Mouse (Mus musculus) heart, embryonic 10.5 days (tissue): ENCODE results near the gene Prpf38a. TPM values are rescaled to one million over a fixed set of nuclear protein-coding genes. Genes with fewer than 3 reads are reported as not detected.
A peak's percentile ranks its signal among the peaks of the same experiment; 100 is the strongest.

Experiments used
- DNase-seq: peaks from one replicate; pipeline ENCODE4 v3.0.0-alpha.2; 2017; ENCODE audit warnings: low spot score
- H3K27ac ChIP-seq: fragments of 300-500 bp; sonication (generic); 2 replicates; pipeline ENCODE4 v1.5.1; 2016; ENCODE audit warnings: mild to moderate bottlenecking
- H3K27me3 ChIP-seq: fragments of 300-500 bp; sonication (generic); 2 replicates; pipeline ENCODE4 v1.6.1; 2016; ENCODE audit warnings: mild to moderate bottlenecking; ENCODE audit not compliant: poor library complexity, insufficient read depth, severe bottlenecking
- H3K36me3 ChIP-seq: fragments of 300-500 bp; sonication (generic); 2 replicates; pipeline ENCODE4 v1.6.1; 2016; ENCODE audit warnings: mild to moderate bottlenecking, moderate library complexity
- H3K4me1 ChIP-seq: fragments of 300-500 bp; sonication (generic); 2 replicates; pipeline ENCODE4 v1.6.1; 2016; ENCODE audit warnings: mild to moderate bottlenecking
- H3K4me3 ChIP-seq: fragments of 300-500 bp; sonication (generic); 2 replicates; pipeline ENCODE4 v1.5.1; 2016; ENCODE audit warnings: mild to moderate bottlenecking, moderate library complexity
- H3K9me3 ChIP-seq: fragments of 300-500 bp; sonication (generic); 2 replicates; pipeline ENCODE4 v1.6.1; 2016; ENCODE audit warnings: mild to moderate bottlenecking, moderate library complexity
- WGBS: fragments of 180-500 bp; shearing (Covaris S2); methylation state at CpG from one replicate; pipeline ENCODE4 v1.1.7; 2016; 5-methylcytosine and 5-hydroxymethylcytosine counted together
- polyA plus RNA-seq: library from polyadenylated mRNA; unstranded; fragments of >200 nt; fragmentation: Nextera tagmentation; extraction: Ambion mirVana; gene quantifications from 2 replicates; pipeline ENCODE4 v1.2.1, GENCODE M21; 2016

Prpf38a gene
- 75.5 and 88.7 TPM in 2 replicates for polyA plus RNA-seq

- peak; percentile 99 for DNase-seq
- Histone ChIP-seq H3K27me3 (no peaks in the 10 kb centered on the region), H3K4me3 (peak within 1 kb of the TSS; percentile 84), H3K27ac (peak within 1 kb of the TSS; percentile 88), H3K4me1 (peaks cover 25% of the 10 kb centered on the region), H3K9me3 (no peaks in the 10 kb centered on the region), H3K36me3 (peaks cover 36% of the 10 kb centered on the region)
- under 1% methylated on average over 64 of the region's 64 CpGs for WGBS
Observed at GRCm38 (mm10) chr4:108578840-108579742, at the start of gene Prpf38a, which contains the start of gene Orc1. Gene Prpf38a (minus strand): TSS chr4:108579336. Gene Orc1 (plus strand): TSS chr4:108579423.

DNA sequence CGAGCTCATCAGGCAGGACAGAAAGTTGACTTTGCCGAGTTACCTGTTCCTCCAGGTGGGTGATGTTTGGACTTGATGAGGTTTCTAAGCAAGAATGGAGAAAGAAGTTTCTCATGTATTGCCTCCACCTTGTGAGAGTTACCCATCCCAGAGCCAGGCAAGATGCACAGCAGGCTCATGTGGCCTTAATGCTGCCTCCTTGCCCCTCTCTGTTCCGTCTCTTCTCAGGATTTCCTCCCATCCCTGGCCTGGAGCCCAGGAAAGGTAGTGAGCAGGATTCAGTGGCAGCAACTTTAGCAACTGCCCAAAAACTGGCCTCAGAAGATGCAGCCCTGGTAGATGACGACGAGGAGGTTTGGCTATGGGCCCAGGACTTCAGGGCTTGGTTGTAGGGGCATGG is 47.9 kb upstream of the Prpf38a start:
- no peaks in the 10 kb centered on the region for H3K27me3 ChIP-seq
- no peak for DNase-seq
- H3K4me3 ChIP-seq, result no peak overlapping the region
- 90% methylated on average over 5 of the region's 5 CpGs for WGBS
- H3K36me3 ChIP-seq, result peaks cover 80% of the 10 kb centered on the region
- no peaks in the 10 kb centered on the region for H3K9me3 ChIP-seq
- no peaks in the 10 kb centered on the region for H3K4me1 ChIP-seq
- H3K27ac ChIP-seq, result no peak overlapping the region

DNA sequence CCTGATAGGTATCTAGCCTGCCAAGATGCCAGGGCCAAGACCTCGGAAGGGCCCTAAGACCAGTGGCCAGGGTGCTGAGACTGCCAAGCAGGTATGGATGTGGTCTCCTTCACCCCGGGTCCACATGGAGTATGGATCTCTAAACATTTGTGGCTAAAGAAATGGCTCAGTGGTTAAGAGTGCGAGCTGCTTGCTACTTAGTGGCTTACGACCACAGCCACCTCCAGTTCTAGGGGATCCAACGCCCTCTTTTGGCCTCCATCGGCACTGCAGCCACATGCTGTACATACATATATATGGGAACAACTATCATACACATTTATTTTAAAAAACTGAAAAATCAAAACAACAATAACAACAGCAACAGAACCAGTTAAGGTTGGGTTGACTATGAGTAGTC is 42.4 kb upstream of the Prpf38a start:
- peaks cover 17% of the 10 kb centered on the region; the same call in 1 of the 2 replicates for H3K4me1 ChIP-seq
- no peaks in the 10 kb centered on the region for H3K9me3 ChIP-seq
- H3K27me3 ChIP-seq, result no peaks in the 10 kb centered on the region
- DNase-seq, result no peak
- WGBS, result 92% methylated on average over 6 of the region's 6 CpGs
- H3K4me3 ChIP-seq, result no peak overlapping the region
- H3K36me3 ChIP-seq, result peaks cover 30% of the 10 kb centered on the region
- H3K27ac ChIP-seq, result no peak overlapping the region

- Histone ChIP-seq H3K4me3 (peak overlapping the region; percentile 82), H3K27ac (peak overlapping the region; percentile 94), H3K4me1 (peaks cover 17% of the 10 kb centered on the region; the same call in 1 of the 2 replicates), H3K27me3 (no peaks in the 10 kb centered on the region), H3K9me3 (no peaks in the 10 kb centered on the region), H3K36me3 (peaks cover 22% of the 10 kb centered on the region)
- WGBS, result 21% methylated on average over 8 of the region's 8 CpGs
- no peak for DNase-seq
Observed at GRCm38 (mm10) chr4:108620536-108620935, 41.4 kb upstream of the Prpf38a start.

DNA sequence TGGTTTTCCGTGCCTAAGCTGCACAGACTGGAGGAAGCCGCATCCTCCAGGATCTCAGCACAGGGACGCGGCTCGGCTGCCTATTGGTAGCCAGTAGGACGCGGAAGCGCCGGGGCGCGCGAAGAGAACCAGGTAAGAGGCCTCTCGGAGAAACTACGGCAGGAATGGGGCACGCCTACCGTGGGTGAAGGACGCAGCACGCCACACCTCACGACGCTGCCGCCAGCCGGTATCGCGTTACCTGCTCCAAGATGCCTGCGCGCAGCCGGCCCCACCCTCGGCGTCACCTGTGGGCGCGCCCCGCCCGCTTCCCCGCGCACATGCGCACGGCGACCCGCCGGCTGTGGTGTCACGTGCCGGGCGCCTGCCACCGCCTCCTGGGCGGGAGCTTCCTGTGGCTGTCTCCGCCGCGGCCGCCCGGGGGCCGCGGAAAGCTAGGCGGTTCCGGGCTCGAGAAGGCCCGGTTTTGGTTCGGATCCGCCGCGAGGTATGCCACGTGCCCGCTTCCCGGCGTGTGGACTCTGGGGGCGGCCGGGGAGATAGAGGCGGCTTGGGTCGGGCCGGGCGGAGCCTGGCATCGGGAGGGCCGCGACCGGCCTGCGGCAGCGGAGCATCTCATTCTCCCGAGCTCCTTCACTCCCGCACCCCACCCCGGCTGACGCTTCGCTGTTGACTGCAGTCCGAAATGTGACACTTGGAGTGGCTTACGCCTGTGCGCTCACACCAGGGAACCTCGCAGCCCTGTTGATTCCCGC is 40.6 kb upstream of the Prpf38a start, which contains the start of gene Cc2d1b:
Gene Cc2d1b, plus strand, starts transcription at position 354 of the 755 bp plus-strand sequence.
- under 1% methylated on average over 86 of the region's 86 CpGs for WGBS
- Histone ChIP-seq H3K4me1 (peaks cover 17% of the 10 kb centered on the region; the same call in 1 of the 2 replicates), H3K36me3 (peaks cover 17% of the 10 kb centered on the region), H3K27me3 (no peaks in the 10 kb centered on the region), H3K27ac (peak within 1 kb of the TSS; percentile 94), H3K9me3 (no peaks in the 10 kb centered on the region), H3K4me3 (peak within 1 kb of the TSS; percentile 82)
- DNase-seq, result peak; percentile 96

DNA sequence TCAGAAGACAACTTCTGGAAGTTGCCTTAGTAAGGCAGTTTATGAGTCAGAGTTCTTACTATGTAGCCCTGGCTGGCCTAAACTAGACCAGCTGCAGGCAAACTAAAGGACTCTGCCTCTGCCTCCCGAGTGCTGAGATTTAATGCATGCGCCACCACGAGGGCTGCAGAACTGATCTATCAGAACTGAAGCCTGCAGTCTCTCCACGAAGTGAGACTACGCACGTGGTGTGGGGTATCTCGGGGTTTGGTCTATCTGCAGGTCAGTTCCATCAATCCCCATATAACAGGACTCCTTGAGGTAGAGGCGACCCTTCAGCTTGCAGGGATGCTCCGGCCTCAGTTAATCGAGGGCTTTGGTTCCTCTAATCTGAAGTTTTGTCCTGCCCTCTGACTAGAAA is 40.0 kb upstream of the Prpf38a start:
- 3% methylated on average over 10 of the region's 10 CpGs for WGBS
- Histone ChIP-seq H3K27me3 (no peaks in the 10 kb centered on the region), H3K4me3 (peak overlapping the region; percentile 82), H3K4me1 (peaks cover 17% of the 10 kb centered on the region; the same call in 1 of the 2 replicates), H3K9me3 (no peaks in the 10 kb centered on the region), H3K36me3 (peaks cover 13% of the 10 kb centered on the region), H3K27ac (peak overlapping the region; percentile 94)
- DNase-seq, result no peak

DNA sequence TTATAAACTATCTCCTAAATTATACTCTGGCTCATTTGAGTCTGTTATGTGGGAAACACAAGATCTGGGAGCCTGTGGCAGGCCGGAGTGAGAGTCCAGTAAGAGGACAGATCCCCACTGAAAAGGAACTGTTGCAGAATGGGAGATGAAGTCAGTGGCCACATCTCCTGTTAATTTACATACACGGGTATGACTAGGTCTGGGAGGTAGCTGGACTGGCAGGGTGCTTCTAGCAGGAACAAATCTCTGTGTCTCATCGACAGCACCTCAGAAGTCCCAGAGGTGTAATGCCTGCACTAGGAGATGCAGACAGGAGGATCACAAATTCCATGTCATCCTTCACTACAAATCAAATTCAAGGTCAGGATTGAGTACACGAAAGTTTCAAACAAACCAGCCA is 39.5 kb upstream of the Prpf38a start:
- H3K36me3 ChIP-seq, result peaks cover 15% of the 10 kb centered on the region
- H3K9me3 ChIP-seq, result no peaks in the 10 kb centered on the region
- no peaks in the 10 kb centered on the region for H3K27me3 ChIP-seq
- 70% methylated on average over 4 of the region's 4 CpGs for whole genome bisulfite sequencing
- H3K27ac ChIP-seq, result 0 out of 2 replicates have a peak overlapping the region, but pooled peaks have one; percentile 94
- DNase-seq, result no peak
- no peak overlapping the region; the same call in 1 of the 2 replicates for H3K4me3 ChIP-seq
- H3K4me1 ChIP-seq, result peaks cover 17% of the 10 kb centered on the region; the same call in 1 of the 2 replicates

DNA sequence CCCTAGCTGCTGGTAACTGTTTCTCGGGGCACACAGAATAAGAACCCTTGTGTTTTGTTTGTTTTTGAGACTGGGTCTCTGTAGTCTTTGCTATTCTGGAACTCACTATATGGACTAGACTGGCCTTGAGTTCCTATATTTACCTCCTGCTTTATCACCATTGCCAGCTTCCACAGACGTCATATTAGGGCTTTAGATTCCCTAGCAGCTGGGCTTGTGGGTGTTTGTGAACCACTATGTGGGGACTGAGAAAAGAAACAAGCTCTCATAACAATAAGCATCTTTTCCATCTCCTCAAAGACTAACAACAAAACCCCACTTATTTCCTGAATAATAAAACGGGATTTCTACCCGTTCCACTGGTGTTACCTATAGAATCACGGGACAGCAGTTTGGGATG is 31.8 kb upstream of the Prpf38a start:
- H3K4me1 ChIP-seq, result no peaks in the 10 kb centered on the region
- H3K4me3 ChIP-seq, result no peak overlapping the region
- H3K27ac ChIP-seq, result no peak overlapping the region
- no peaks in the 10 kb centered on the region for H3K27me3 ChIP-seq
- WGBS, result 84% methylated on average over 5 of the region's 5 CpGs
- peaks cover 37% of the 10 kb centered on the region for H3K36me3 ChIP-seq
- H3K9me3 ChIP-seq, result no peaks in the 10 kb centered on the region
- DNase-seq, result no peak

DNA sequence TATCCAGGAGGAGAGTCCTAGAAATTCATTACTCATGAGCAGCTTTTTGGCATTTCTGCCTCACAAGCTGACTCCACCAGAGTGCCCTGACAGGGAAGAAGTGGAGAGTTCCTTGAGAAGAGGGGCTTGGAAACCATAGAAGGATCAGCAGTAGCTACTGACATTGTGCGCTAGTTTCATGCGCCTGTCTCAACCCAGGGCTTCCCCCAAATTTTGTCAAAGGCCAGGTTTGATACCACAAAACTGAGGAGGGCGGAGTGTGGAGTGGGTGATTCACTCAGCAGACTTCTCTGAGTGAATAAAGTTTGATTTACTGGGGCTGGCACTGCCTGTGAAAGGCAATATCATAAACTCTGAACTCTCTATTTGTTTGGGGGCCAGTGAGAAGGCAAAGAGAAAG is 29.5 kb upstream of the Prpf38a start:
- Histone ChIP-seq H3K27me3 (no peaks in the 10 kb centered on the region), H3K4me3 (no peak overlapping the region), H3K4me1 (no peaks in the 10 kb centered on the region), H3K27ac (no peak overlapping the region), H3K36me3 (peaks cover 51% of the 10 kb centered on the region), H3K9me3 (no peaks in the 10 kb centered on the region)
- DNase-seq, result no peak
- 92% methylated on average over 3 of the region's 3 CpGs for WGBS

- Histone ChIP-seq H3K9me3 (no peaks in the 10 kb centered on the region), H3K27me3 (no peaks in the 10 kb centered on the region), H3K4me1 (no peaks in the 10 kb centered on the region), H3K27ac (no peak overlapping the region), H3K4me3 (no peak overlapping the region), H3K36me3 (peaks cover 80% of the 10 kb centered on the region)
- WGBS, result 94% methylated on average over 7 of the region's 7 CpGs
- DNase-seq, result peak; percentile 39
Observed at GRCm38 (mm10) chr4:108601870-108602269, 22.7 kb upstream of the Prpf38a start.

DNA sequence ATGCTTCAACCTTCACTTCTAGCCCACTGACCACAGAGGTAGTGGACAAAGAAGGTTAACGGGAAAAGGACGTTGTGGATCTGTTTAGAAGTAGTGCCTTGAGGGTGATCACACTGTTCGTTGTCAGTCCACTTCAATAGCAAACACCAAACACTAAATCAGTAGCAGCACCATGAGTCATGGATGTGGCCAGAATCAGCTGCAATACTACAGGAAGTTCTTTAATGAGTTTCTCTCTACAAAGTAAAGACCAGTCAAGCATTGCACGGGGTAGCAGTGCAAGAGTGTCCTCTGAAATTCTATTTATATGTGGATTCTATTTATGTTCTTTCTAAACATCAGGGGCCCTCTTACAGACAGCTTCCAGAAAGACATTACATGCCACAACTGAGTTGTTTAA is 19.2 kb upstream of the Prpf38a start:
- no peak overlapping the region for H3K4me3 ChIP-seq

DNA sequence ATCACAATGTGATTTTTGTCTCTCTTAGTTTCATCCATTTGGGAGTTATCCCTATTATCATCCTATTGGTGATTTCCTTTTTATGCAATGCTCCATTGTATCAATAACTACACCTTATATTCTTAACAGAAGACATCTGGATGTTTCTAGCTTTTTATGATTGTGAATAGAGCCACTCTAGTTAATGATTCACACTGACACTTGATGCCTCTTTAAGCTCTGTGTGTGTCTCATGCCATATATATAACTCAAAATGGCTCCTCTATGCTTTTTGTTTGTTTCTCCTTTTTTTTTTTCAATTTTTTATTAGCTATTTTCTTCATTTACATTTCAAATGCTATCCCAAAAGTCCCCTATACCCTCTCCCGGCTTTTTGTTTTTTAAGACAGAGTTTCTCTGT is 16.6 kb upstream of the Prpf38a start:
- no peaks in the 10 kb centered on the region for H3K9me3 ChIP-seq
- no peak for DNase-seq
- no peak overlapping the region for H3K4me3 ChIP-seq
- WGBS, result 97% methylated on average over 1 of the region's 1 CpGs
- H3K4me1 ChIP-seq, result 0 out of 2 replicates have a peak, but pooled peaks cover 4% of the 10 kb centered on the region
- no peaks in the 10 kb centered on the region for H3K27me3 ChIP-seq
- H3K27ac ChIP-seq, result no peak overlapping the region
- peaks cover 33% of the 10 kb centered on the region for H3K36me3 ChIP-seq

More for the DNA sequence above, 19.2 kb upstream of the Prpf38a start:
- H3K27ac ChIP-seq, result no peak overlapping the region
- no peaks in the 10 kb centered on the region for H3K9me3 ChIP-seq
- DNase-seq, result peak; percentile 13
- peaks cover 53% of the 10 kb centered on the region for H3K36me3 ChIP-seq
- H3K27me3 ChIP-seq, result no peaks in the 10 kb centered on the region
- no peaks in the 10 kb centered on the region for H3K4me1 ChIP-seq
- WGBS, result 88% methylated on average over 4 of the region's 4 CpGs
